ENCODE assay signal across 14 mouse cellular contexts in the genomic region with DNA sequence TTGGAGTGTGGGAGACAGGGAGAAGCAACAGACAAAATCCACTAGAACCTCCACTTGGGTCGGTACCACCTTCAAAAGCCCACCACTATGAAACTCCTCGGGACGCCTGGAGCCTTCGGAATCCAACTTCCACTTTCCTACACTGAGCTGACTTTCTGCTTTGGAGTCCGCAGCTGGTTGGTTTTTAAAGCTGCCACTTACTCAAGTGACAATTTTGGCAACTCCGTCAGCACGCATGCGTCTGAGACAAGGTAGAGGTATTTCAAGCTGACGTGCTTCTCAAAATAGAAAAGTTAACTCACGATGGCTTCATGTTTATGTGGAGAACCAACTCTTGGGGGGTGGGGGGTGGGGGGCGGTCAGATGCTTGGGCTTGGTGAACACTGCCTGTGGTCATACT. TPM values are rescaled to one million over a fixed set of nuclear protein-coding genes. Genes with fewer than 3 reads are reported as not detected.
DNase-seq lines count a peak whose midpoint lies in the region; ATAC-seq and TF ChIP-seq lines count a peak whose summit lies in the region.
"Had no signal": no experiment of that assay in that cellular context is flagged by ENCODE, and none has a peak within 500 bp of the region (broad histone marks: within the 10 kb centered on the region; RNA-seq: fewer than 3 reads in every experiment).

A gene (minus strand): TSS at position 159 of the 400 bp plus-strand sequence.

- 0 out of 2 replicates have a peak within 1 kb of the TSS, but pooled peaks have one; percentile 37 for H3K9ac ChIP-seq in intestine, embryonic 16.5 days (ENCODE audit: low read depth, low read length)
- H3K9ac ChIP-seq in intestine, embryonic 15.5 days, result no peak within 1 kb of the TSS
- H3K9ac ChIP-seq: embryonic facial prominence, embryonic 15.5 days had no signal

- no peak within 1 kb of the TSS for H3K4me3 ChIP-seq in intestine, embryonic 16.5 days (ENCODE audit: low read length)
- H3K4me3 ChIP-seq in intestine, embryonic 15.5 days (replicated peaks), result no peak within 1 kb of the TSS
- peak within 1 kb of the TSS; percentile 19 for H3K4me3 ChIP-seq in myocyte
- H3K4me3 ChIP-seq: embryonic facial prominence, embryonic 15.5 days; midbrain, embryonic 10.5 days had no signal

- intact Hi-C loops in heart, postnatal 10 days (cut with DNase I), result loop anchor here (5.0 kb wide), 1 partner anchor 33 kb away; no protein-coding TSS in a partner anchor

- H3K9me3 ChIP-seq in intestine, embryonic 16.5 days (ENCODE audit: control insufficient read depth, low read length), result no peaks in the 10 kb centered on the region
- H3K9me3 ChIP-seq in intestine, embryonic 15.5 days, result no peaks in the 10 kb centered on the region
- H3K9me3 ChIP-seq: embryonic facial prominence, embryonic 15.5 days; midbrain, embryonic 10.5 days had no signal

- H3K36me3 ChIP-seq in intestine, embryonic 16.5 days (ENCODE audit: control insufficient read depth, insufficient read depth, low read length), result no peaks in the 10 kb centered on the region
- H3K36me3 ChIP-seq in intestine, embryonic 15.5 days, result no peaks in the 10 kb centered on the region
- no peaks in the 10 kb centered on the region for H3K36me3 ChIP-seq in myocyte (ENCODE audit: control insufficient read depth, insufficient read depth)
- H3K36me3 ChIP-seq: embryonic facial prominence, embryonic 15.5 days; midbrain, embryonic 10.5 days had no signal

- no peaks in the 10 kb centered on the region for H3K27me3 ChIP-seq in intestine, embryonic 16.5 days (replicated peaks; ENCODE audit: control insufficient read depth, insufficient read depth, low read length)
- H3K27me3 ChIP-seq in intestine, embryonic 15.5 days (replicated peaks), result no peaks in the 10 kb centered on the region
- H3K27me3 ChIP-seq in myocyte (ENCODE audit: control insufficient read depth, insufficient read depth, insufficient read length), result no peaks in the 10 kb centered on the region

- no peak for TF ChIP-seq POLR2A in myocyte (IDR thresholded peaks at IDR 0.05; ENCODE audit: insufficient read length, low read depth)

- H3K79me2 ChIP-seq in myocyte (ENCODE audit: control insufficient read depth, insufficient read depth), result no peaks in the 10 kb centered on the region

- H3K4me1 ChIP-seq in intestine, embryonic 16.5 days (ENCODE audit: control insufficient read depth, insufficient read depth, low read length), result peaks cover 5% of the 10 kb centered on the region
- no peaks in the 10 kb centered on the region for H3K4me1 ChIP-seq in intestine, embryonic 15.5 days (replicated peaks)
- H3K4me1 ChIP-seq: embryonic facial prominence, embryonic 15.5 days had no signal

- DNase-seq in heart, adult 18-20 months, result peak; percentile 76 to 79
- DNase-seq in heart, postnatal 10 days, result peak; percentile 77 to 82
- DNase-seq in left cerebral cortex, adult 9 months (ENCODE audit: low spot score in 2 of 2), result no peak
- DNase-seq in retina, postnatal 1 day, result no peak
- DNase-seq: cerebellum, postnatal 36 days; kidney, postnatal 4 days; lung, adult 2 months had no signal

- 90% methylated on average over 11 of the region's 11 CpGs for WGBS in intestine, embryonic 16.5 days
- WGBS in intestine, embryonic 15.5 days, result 86% methylated on average over 11 of the region's 11 CpGs

- peak within 1 kb of the TSS; percentile 50 for H3K27ac ChIP-seq in intestine, embryonic 16.5 days (ENCODE audit: low read length)
- no peak within 1 kb of the TSS for H3K27ac ChIP-seq in intestine, embryonic 15.5 days
- H3K27ac ChIP-seq: embryonic facial prominence, embryonic 15.5 days; midbrain, embryonic 10.5 days had no signal

- H3ac ChIP-seq in myocyte (ENCODE audit: control insufficient read depth, insufficient read length), result no peak within 1 kb of the TSS

- no peak for ATAC-seq in intestine, embryonic 16.5 days
- no peak for ATAC-seq in intestine, embryonic 15.5 days
- no peak for ATAC-seq in activated CD4-positive, CD25-positive, alpha-beta regulatory T cell, adult 4 months
- ATAC-seq: hindbrain, embryonic 16.5 days had no signal

- H3K4me2 ChIP-seq in intestine, embryonic 16.5 days (ENCODE audit: low read depth, low read length), result no peak within 1 kb of the TSS
- no peak within 1 kb of the TSS for H3K4me2 ChIP-seq in intestine, embryonic 15.5 days (replicated peaks)
- H3K4me2 ChIP-seq in myocyte (ENCODE audit: low read depth), result peak within 1 kb of the TSS; percentile 69
- H3K4me2 ChIP-seq: embryonic facial prominence, embryonic 15.5 days had no signal

TF ChIP-seq in myocyte, 11 proteins besides CTCF, POLR2A, EP300 and RAD21:
- TF ChIP-seq MAX (IDR thresholded peaks at IDR 0.05; ENCODE audit: low read depth), result no peak
- no peak for TF ChIP-seq MYOG (IDR thresholded peaks at IDR 0.05; ENCODE audit: control insufficient read depth in 1 of 3, insufficient read depth in 1 of 3, insufficient read length in 2 of 3, low read depth in 2 of 3)
- TF ChIP-seq SRF (IDR thresholded peaks at IDR 0.05; ENCODE audit: control insufficient read depth, insufficient read length, low read depth), result no peak
- no peak for TF ChIP-seq MYOD1 (IDR thresholded peaks at IDR 0.05; ENCODE audit: control insufficient read depth in 1 of 3, insufficient read length in 2 of 3, low read depth in 2 of 3)
- TF ChIP-seq TCF12 (IDR thresholded peaks at IDR 0.05; ENCODE audit: insufficient read depth, poor library complexity, severe bottlenecking), result no peak
- no peak for TF ChIP-seq USF1 (IDR thresholded peaks at IDR 0.05; ENCODE audit: low read depth)

RNA-seq across cellular contexts. Expression of the gene that starts here (rescaled TPM):
- 0.33 and 0.40 TPM in 2 replicates for polyA plus RNA-seq in intestine, embryonic 16.5 days (2015; fragmentation: Nextera tagmentation; extraction: Ambion mirVana)
- polyA plus RNA-seq in intestine, embryonic 15.5 days (2015; fragmentation: Nextera tagmentation; extraction: Ambion mirVana), result 0.20 and 0.32 TPM in 2 replicates
- total RNA-seq in heart, adult 18-20 months (2021), result 100 to 1,000 TPM; 379 to 400 TPM
- total RNA-seq in heart, postnatal 10 days (2021), result 100 to 1,000 TPM; 290 to 325 TPM
- 25.5 TPM for polyA plus RNA-seq in myocyte (2012; fragmentation: generic; extraction: Trizol)
- not detected for polyA plus RNA-seq in activated CD4-positive, CD25-positive, alpha-beta regulatory T cell, adult 4 months (2017; shearing (Covaris generic))

Comparison
In these comparisons a context has a peak if more than half of its experiments do, and no peak if none do; other contexts are left out.
1. RNA of the gene that starts here (polyA plus RNA-seq): 25.5 TPM in myocyte (single experiment); 0.33 to 0.40 TPM in intestine, embryonic 16.5 days, 0.20 to 0.32 TPM in intestine, embryonic 15.5 days and not detected in activated CD4-positive, CD25-positive, alpha-beta regulatory T cell, adult 4 months; every median in the first group is over 10 times any median in the second.
2. DNase-seq: peak in heart, adult 18-20 months (2 of 2) and heart, postnatal 10 days (2 of 2); none in left cerebral cortex, adult 9 months (0 of 2) and retina, postnatal 1 day (single experiment).